Mouse (Mus musculus) layer of hippocampus, adult 2 months (tissue): ENCODE data around the gene Slc16a14. TPM values are rescaled to one million over a fixed set of nuclear protein-coding genes. Genes with fewer than 3 reads are reported as not detected.
"Not testable (repeated sequence)": the region's sequence is repeated elsewhere in the genome, so short reads cannot be mapped to it uniquely, and the experiment has no call there.

Experiments
- DNase-seq, 2 experiments: peaks; one replicate each; pipeline ENCODE4 v3.0.0; 2022; ENCODE audit warnings: low spot score in 2 of 2
- H3K27ac ChIP-seq: fragments of 200-600 bp; 2 replicates; pipeline ENCODE4 v1.8.1; 2022
- H3K4me3 ChIP-seq: fragments of 200-600 bp; 2 replicates; pipeline ENCODE4 v1.8.1; 2022; ENCODE audit warnings: mild to moderate bottlenecking
- CTCF ChIP-seq: fragments of 200-600 bp; conservative IDR thresholded peaks from 2 replicates; pipeline ENCODE4 v1.8.1; 2022; ENCODE audit warnings: antibody characterized with exemption, mild to moderate bottlenecking, moderate library complexity
- long read RNA-seq, 2 experiments: library from polyadenylated mRNA; stranded (forward); transcript quantifications; one replicate each; pipeline ENCODE4 v2.0.0; 2021; ENCODE audit warnings: borderline mapping rate in 2 of 2
- total RNA-seq, 2 experiments: library from RNA; stranded (reverse); gene quantifications; 2 replicates each; pipeline ENCODE4 v1.2.3; 2021

The Slc16a14 gene
- total RNA-seq, result 10 to 100 TPM; 15.3 to 15.9 TPM
- long read RNA-seq, experiment 1, partial matches to known transcripts, result 0 of 1 reads
- long read RNA-seq, experiment 1, other reads (novel, unspliced or antisense), result 1 of 1 reads
- long read RNA-seq, experiment 2, partial matches to known transcripts, result 0 of 2 reads
- long read RNA-seq, experiment 2, other reads (novel, unspliced or antisense), result 1 of 2 reads

DNA sequence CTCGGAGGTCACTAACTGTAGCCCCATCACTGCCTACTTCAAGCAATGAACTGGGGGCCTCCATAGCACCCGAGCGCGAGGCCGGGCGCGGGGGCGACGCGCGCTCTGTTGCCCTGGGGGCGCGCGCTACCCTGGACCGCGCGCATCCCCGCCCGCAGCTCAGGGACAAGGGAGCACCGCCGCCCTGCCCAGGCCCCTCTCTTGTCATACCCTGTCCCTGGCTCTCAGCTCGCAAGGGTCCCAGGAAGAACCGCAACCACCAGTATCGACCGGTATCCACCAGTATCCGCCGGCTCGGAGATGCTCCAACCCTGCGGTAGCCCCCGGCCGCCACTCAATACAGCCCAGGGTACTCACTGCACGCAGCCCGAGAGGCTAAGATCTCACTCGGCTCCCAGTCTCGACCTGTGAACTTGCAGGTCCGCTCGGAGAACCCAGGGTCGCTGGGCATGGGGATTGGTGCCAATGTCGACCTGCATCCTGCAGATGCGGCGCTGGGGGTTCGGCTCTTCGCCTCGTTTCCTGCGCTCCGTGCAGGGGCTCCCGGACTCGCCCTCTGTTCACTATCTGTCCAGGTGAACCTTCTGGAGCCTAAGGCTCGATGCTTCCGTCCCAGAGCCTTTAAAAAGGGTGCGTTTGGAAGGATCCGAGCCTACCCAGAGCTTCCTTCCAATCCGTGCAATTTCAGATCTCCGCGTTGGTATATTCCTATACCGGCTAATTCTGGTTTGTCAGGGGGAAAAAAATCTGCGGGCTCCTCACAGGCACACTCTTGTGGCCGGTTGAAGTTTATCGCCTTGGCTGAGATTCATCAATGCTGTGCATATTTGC lies at the start of gene Slc16a14:
Gene Slc16a14, minus strand, starts transcription at position 632 of the 831 bp plus-strand sequence.
- Histone ChIP-seq H3K4me3 (peak within 1 kb of the TSS; percentile 79), H3K27ac (peak within 1 kb of the TSS; percentile 94)
- DNase-seq, result peak; percentile 46 to 47
- peak; percentile 52 for TF ChIP-seq CTCF

DNA sequence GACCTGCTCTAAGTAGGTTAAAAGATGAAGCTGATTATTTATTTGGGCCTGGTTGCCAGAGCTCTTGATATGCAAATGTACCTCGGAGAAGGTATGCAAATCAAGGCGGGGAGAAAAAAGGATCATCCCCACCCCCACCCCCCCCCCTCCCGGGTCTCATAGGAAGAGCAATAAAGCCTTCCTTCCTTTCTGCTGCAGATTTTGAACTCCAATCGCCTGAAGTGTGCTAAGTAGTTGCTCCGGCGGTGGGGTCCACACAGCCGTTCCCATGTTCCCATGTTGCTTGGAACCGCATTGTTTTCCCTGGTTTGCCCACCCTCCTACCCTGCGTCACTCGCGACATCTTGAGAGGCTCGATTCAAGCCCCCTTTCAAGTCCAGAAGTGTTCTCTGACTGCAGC lies 26.8 kb upstream of the Slc16a14 start:
- DNase-seq, H3K27ac ChIP-seq, H3K4me3 ChIP-seq: not testable (repeated sequence)

GRCm38 (mm10) chr1:84957713-84958112 lies 22.8 kb upstream of the Slc16a14 start:
- DNase-seq, H3K27ac ChIP-seq, H3K4me3 ChIP-seq: not testable (repeated sequence)

DNA sequence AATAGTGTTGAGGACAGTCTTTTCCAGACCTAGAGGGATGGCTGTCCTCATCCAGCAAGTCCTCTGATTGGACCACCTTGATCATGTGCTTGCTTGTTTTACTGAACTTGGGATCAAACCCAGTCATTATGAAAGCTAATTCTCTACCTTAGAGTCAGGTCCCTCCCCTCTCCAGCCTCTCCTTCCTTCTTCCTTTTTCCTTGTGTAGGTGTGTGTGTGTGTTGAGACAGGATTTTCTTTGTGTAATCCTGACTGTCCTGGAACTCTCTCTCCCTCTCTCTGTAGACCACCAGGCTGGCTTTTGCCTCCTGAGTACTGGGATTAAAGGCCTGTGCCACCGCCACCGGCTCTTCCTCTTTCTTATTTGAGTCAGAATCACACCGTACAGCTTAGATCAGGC lies 21.8 kb upstream of the Slc16a14 start:
- not testable (repeated sequence) for H3K4me3 ChIP-seq, DNase-seq, H3K27ac ChIP-seq

- TF ChIP-seq CTCF, result no peak
- Histone ChIP-seq H3K27ac (no peak overlapping the region), H3K4me3 (no peak overlapping the region)
- DNase-seq, result no peak
Observed at GRCm38 (mm10) chr1:84952456-84953181, 17.7 kb upstream of the Slc16a14 start.

- no peak for TF ChIP-seq CTCF
- DNase-seq, result no peak
- Histone ChIP-seq H3K27ac (no peak overlapping the region), H3K4me3 (no peak overlapping the region)
Observed at GRCm38 (mm10) chr1:84951566-84951965, 16.6 kb upstream of the Slc16a14 start.

GRCm38 (mm10) chr1:84947390-84947789 lies 12.5 kb upstream of the Slc16a14 start:
- no peak for DNase-seq
- H3K27ac ChIP-seq, result no peak overlapping the region
- no peak overlapping the region for H3K4me3 ChIP-seq
- no peak for TF ChIP-seq CTCF

- no peak for DNase-seq
- no peak overlapping the region for H3K4me3 ChIP-seq
- H3K27ac ChIP-seq, result no peak overlapping the region
- no peak for TF ChIP-seq CTCF
Observed at GRCm38 (mm10) chr1:84945950-84946349, 11.0 kb upstream of the Slc16a14 start.

DNA sequence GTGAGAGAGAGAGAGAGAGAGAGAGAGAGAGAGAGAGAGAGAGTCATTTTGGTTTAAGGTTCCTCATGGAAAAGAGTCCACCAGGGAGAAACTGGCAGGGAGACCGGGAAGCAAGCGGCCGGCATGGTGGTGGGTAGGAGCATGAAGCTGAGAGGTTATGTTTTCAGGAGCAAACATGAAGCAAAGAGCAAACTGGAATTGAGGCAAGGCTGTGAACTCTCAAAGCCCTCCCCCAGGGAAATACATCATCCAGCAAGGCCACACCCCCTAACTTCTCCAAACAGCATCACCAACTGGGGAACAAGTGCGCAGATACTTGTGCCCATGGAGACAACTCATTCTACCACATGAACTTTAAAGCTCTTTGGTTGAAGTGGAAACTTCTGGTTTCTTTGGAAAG lies 8.6 kb upstream of the Slc16a14 start:
- H3K27ac ChIP-seq, result no peak overlapping the region
- TF ChIP-seq CTCF, result no peak
- H3K4me3 ChIP-seq, result no peak overlapping the region
- DNase-seq, result no peak

DNA sequence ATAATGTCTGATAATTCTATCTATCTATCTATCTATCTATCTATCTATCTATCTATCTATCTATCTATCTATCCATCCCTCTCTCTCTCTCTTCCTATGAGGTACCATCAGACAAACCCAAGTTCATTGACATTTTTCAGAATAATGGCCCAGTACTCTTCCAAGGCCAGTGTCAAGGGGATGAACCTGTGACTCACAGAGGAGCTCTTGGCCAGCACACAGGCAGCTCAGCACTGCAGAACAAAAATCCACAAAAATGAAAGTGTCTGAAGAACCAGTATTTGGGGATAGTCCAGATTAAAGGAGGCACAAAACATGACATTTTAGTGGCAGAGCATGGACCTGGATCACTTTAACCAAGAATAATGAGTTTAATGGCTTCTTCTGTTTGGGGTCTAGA lies 7.7 kb upstream of the Slc16a14 start:
- Histone ChIP-seq H3K4me3 (no peak overlapping the region), H3K27ac (no peak overlapping the region)
- no peak for DNase-seq
- no peak for TF ChIP-seq CTCF

GRCm38 (mm10) chr1:84940322-84940721 lies 5.4 kb upstream of the Slc16a14 start:
- TF ChIP-seq CTCF, result no peak
- Histone ChIP-seq H3K27ac (no peak overlapping the region), H3K4me3 (no peak overlapping the region)
- DNase-seq, result no peak

DNA sequence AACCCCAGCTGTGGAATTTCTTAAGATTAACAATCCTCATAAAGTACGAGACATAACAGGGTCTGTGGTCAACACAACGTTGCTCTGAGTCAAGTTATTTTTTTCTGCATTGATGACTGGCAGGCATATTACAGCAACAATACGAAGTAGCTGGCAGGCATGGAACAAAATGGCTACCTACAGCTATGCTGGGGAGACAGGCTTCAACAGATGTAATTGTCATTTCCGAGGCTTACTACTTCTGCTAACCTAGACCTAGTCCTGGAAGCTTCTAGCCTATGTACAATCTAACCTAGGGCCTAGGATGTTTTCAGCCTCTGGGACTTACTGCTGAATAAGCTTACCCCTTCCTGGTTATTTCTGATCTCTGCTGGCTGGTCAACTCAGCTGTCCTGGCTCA lies 4.5 kb upstream of the Slc16a14 start:
- TF ChIP-seq CTCF, result no peak
- Histone ChIP-seq H3K27ac (no peak overlapping the region), H3K4me3 (no peak overlapping the region)
- no peak for DNase-seq

DNA sequence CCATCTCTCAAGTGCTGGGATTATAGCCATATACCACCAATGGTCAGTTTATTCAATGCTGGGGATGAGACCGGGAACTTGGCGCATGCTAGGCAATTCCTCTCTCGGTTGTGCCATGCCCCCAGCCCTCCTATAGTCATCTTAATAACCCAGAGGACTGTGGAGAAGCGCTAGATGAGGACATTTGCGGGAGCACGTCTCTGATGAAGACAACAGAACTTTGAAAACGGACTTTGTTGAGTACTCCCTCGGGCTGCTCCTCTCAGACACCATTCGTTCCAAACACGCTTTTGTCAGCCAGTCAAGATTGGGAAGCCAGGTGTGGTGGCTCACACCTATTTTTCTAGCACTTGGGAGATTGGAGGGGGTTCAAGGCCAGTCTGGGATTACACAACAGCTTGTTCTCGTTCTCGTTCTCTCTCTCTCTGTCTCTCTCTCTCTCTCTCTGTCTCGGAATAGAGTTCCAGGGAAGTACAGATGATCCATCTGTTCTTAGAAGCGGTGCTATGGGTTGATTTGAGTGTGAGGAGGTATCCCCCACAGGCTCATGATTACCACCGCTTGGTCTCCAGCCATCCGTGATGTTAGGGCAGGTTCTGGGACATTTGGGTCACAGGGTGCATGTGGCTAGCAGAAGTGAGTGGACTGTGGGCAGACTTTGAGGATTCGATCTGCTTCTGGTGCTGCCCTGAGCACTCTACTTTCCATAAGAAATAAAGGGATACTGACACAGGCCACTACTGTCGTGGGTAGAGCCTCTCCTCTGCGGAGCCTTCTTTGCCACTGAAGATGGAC lies 2.0 kb upstream of the Slc16a14 start:
- TF ChIP-seq CTCF, result no peak
- no peak for DNase-seq

More for the DNA sequence above, 2.0 kb upstream of the Slc16a14 start:
- Histone ChIP-seq H3K27ac (no peak overlapping the region), H3K4me3 (no peak overlapping the region)
